Mouse (Mus musculus) limb, embryonic 14.5 days (tissue): ENCODE measurements around the gene Lpin1. TPM values are rescaled to one million over a fixed set of nuclear protein-coding genes. Genes with fewer than 3 reads are reported as not detected.
A peak's percentile ranks its signal among the peaks of the same experiment; 100 is the strongest.

Experiments used
- ATAC-seq: fragments of 200-750 bp; cut with Nextera tagmentation; 2 replicates; pipeline ENCODE4 v1.8.0; 2017; ENCODE audit warnings: low read depth, moderate number of reproducible peaks, moderate TSS enrichment; ENCODE audit not compliant: low FRiP score
- DNase-seq: peaks from one replicate; pipeline ENCODE4 v3.0.0-alpha.2; 2015; ENCODE audit warnings: low spot score
- H3K27ac ChIP-seq: fragments of 300-500 bp; sonication (generic); replicated peaks from 2 replicates; pipeline ENCODE4 v1.5.1; 2014; ENCODE audit warnings: low read depth, mild to moderate bottlenecking, low read length, moderate library complexity, mixed read lengths
- H3K27me3 ChIP-seq: fragments of 300-500 bp; sonication (generic); 2 replicates; pipeline ENCODE4 v1.6.1; 2014; ENCODE audit warnings: low read length, mixed read lengths; ENCODE audit not compliant: control insufficient read depth, insufficient read depth
- H3K36me3 ChIP-seq: fragments of 300-500 bp; sonication (generic); 2 replicates; pipeline ENCODE4 v1.6.1; 2014; ENCODE audit warnings: mild to moderate bottlenecking, low read length, moderate library complexity, mixed read lengths; ENCODE audit not compliant: control insufficient read depth, insufficient read depth
- H3K4me1 ChIP-seq: fragments of 300-500 bp; sonication (generic); 2 replicates; pipeline ENCODE4 v1.6.1; 2014; ENCODE audit warnings: antibody characterized with exemption, low read length, mixed read lengths; ENCODE audit not compliant: control insufficient read depth, insufficient read depth
- H3K4me2 ChIP-seq: fragments of 300-500 bp; sonication (generic); replicated peaks from 2 replicates; pipeline ENCODE4 v1.6.1; 2014; ENCODE audit warnings: low read depth, mild to moderate bottlenecking, low read length, moderate library complexity; ENCODE audit not compliant: severe bottlenecking
- H3K4me3 ChIP-seq: fragments of 300-500 bp; sonication (generic); replicated peaks from 2 replicates; pipeline ENCODE4 v1.5.1; 2014; ENCODE audit warnings: low read length
- H3K9ac ChIP-seq: fragments of 300-500 bp; sonication (generic); 2 replicates; pipeline ENCODE4 v1.6.1; 2014; ENCODE audit warnings: mild to moderate bottlenecking, low read depth, low read length, moderate library complexity; ENCODE audit not compliant: severe bottlenecking
- H3K9me3 ChIP-seq: fragments of 300-500 bp; sonication (generic); 2 replicates; pipeline ENCODE4 v1.6.1; 2016; ENCODE audit warnings: low read length; ENCODE audit not compliant: control insufficient read depth
- POLR2A ChIP-seq: fragments of 200-500 bp; IDR thresholded peaks from 2 replicates; pipeline ENCODE4 v1.8.0; 2012; ENCODE audit warnings: inconsistent platforms, mild to moderate bottlenecking, moderate library complexity, borderline replicate concordance; ENCODE audit not compliant: insufficient read depth, insufficient read length; ENCODE audit errors: extremely low read depth
- WGBS: fragments of 180-500 bp; shearing (Covaris S2); extraction: QIAGEN DNeasy Blood & Tissue Kit; methylation state at CpG from one replicate; pipeline ENCODE4 v1.1.7; 2014; 5-methylcytosine and 5-hydroxymethylcytosine counted together
- polyA plus RNA-seq, 2 experiments: library from polyadenylated mRNA; depleted of rRNA in 1 of 2; stranded (reverse) in 1 of 2; unstranded in 1 of 2; fragments of >200 nt; fragmentation: Nextera tagmentation in 1 of 2; extraction: Ambion mirVana in 1 of 2; gene quantifications; 2 replicates each; pipeline versions ENCODE4 v1.2.1 to v1.2.3; 2012 to 2014

Gene Lpin1
- polyA plus RNA-seq, 2 experiments = 6.4 to 6.5 TPM

- H3K4me1 ChIP-seq = peaks cover 18% of the 10 kb centered on the region
- no peak overlapping the region for H3K9ac ChIP-seq
- peak; percentile 52 for DNase-seq
- WGBS = 19% methylated on average over 5 of the region's 5 CpGs
- no peak overlapping the region for H3K4me2 ChIP-seq
- no peaks in the 10 kb centered on the region for H3K27me3 ChIP-seq
- H3K27ac ChIP-seq = peak overlapping the region; percentile 56; the same call in 1 of the 2 replicates
- no peak for TF ChIP-seq POLR2A
- no peak overlapping the region for H3K4me3 ChIP-seq
- H3K9me3 ChIP-seq = no peaks in the 10 kb centered on the region
- ATAC-seq = peak; percentile 72
- H3K36me3 ChIP-seq = peaks cover 35% of the 10 kb centered on the region
Observed at GRCm38 (mm10) chr12:16539965-16540661, 70.7 kb downstream of the Lpin1 start.

- no peak overlapping the region for H3K4me2 ChIP-seq
- TF ChIP-seq POLR2A = no peak
- DNase-seq = peak; percentile 91
- no peak overlapping the region for H3K4me3 ChIP-seq
- H3K27me3 ChIP-seq = no peaks in the 10 kb centered on the region
- peaks cover 18% of the 10 kb centered on the region for H3K36me3 ChIP-seq
- ATAC-seq = peak; percentile 68; the same call in 1 of the 2 replicates
- no peak overlapping the region for H3K27ac ChIP-seq
- peak overlapping the region; percentile 5; the same call in 1 of the 2 replicates for H3K9ac ChIP-seq
- 24% methylated on average over 4 of the region's 4 CpGs for WGBS
- H3K4me1 ChIP-seq = peaks cover 8% of the 10 kb centered on the region
- H3K9me3 ChIP-seq = no peaks in the 10 kb centered on the region
Observed at GRCm38 (mm10) chr12:16533331-16533828, 77.4 kb downstream of the Lpin1 start.

DNA sequence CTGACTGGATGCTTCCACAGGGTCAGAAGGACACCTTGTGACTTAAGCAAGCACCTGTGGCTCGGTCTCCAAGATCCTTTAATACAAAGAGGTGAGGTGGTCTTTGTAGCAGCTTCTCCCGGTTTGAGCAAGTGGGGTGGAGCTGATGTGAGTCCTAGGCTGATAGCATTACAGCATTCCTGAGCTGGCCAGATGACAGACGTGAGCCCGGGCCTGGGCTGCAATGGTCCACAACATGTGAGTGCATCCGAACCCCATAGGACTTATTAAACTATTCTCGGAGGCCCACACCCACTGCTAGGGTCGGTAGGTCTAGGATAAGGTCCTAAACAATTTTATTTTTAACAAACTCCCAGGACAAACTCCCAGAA, 77.9 kb downstream of the Lpin1 start:
- ATAC-seq (peak; percentile 47; the same call in 1 of the 2 replicates), DNase-seq (no peak)
- peaks cover 13% of the 10 kb centered on the region for H3K36me3 ChIP-seq
- H3K9me3 ChIP-seq = no peaks in the 10 kb centered on the region
- TF ChIP-seq POLR2A = no peak
- H3K9ac ChIP-seq = peak overlapping the region; percentile 5; the same call in 1 of the 2 replicates
- H3K27me3 ChIP-seq = no peaks in the 10 kb centered on the region
- 45% methylated on average over 7 of the region's 7 CpGs for WGBS
- H3K4me2 ChIP-seq = no peak overlapping the region
- H3K27ac ChIP-seq = no peak overlapping the region; the same call in 1 of the 2 replicates
- H3K4me1 ChIP-seq = peaks cover 8% of the 10 kb centered on the region
- no peak overlapping the region for H3K4me3 ChIP-seq

- Histone ChIP-seq H3K4me1 (peaks cover 8% of the 10 kb centered on the region), H3K4me2 (no peak overlapping the region), H3K36me3 (peaks cover 8% of the 10 kb centered on the region), H3K27ac (no peak overlapping the region; the same call in 1 of the 2 replicates), H3K27me3 (no peaks in the 10 kb centered on the region), H3K9me3 (no peaks in the 10 kb centered on the region), H3K9ac (peak overlapping the region; percentile 5; the same call in 1 of the 2 replicates), H3K4me3 (no peak overlapping the region)
- DNase-seq = no peak
- no peak for TF ChIP-seq POLR2A
- ATAC-seq = no peak
- 64% methylated on average over 15 of the region's 15 CpGs for WGBS
Observed at GRCm38 (mm10) chr12:16531956-16532859, 78.6 kb downstream of the Lpin1 start.

GRCm38 (mm10) chr12:16528650-16529049, 82.1 kb downstream of the Lpin1 start:
- no peak overlapping the region for H3K4me2 ChIP-seq
- TF ChIP-seq POLR2A = no peak
- no peak overlapping the region for H3K9ac ChIP-seq
- no peaks in the 10 kb centered on the region for H3K27me3 ChIP-seq
- ATAC-seq (no peak), DNase-seq (no peak)
- peaks cover 3% of the 10 kb centered on the region; the same call in 1 of the 2 replicates for H3K9me3 ChIP-seq
- no peak overlapping the region for H3K27ac ChIP-seq
- H3K36me3 ChIP-seq = no peaks in the 10 kb centered on the region
- WGBS = 88% methylated on average over 7 of the region's 7 CpGs
- H3K4me3 ChIP-seq = no peak overlapping the region
- peaks cover 8% of the 10 kb centered on the region for H3K4me1 ChIP-seq
